Mouse (Mus musculus) cerebellum, adult 2 months (tissue): ENCODE measurements around the gene Gigyf2. TPM values are rescaled to one million over a fixed set of nuclear protein-coding genes. Genes with fewer than 3 reads are reported as not detected.
"Not testable (repeated sequence)": the region's sequence is repeated elsewhere in the genome, so short reads cannot be mapped to it uniquely, and the experiment has no call there.

Experiments used
- DNase-seq, 2 experiments: peaks; one replicate each; pipeline ENCODE4 v3.0.0; 2021
- H3K27ac ChIP-seq: fragments of 200-500 bp; 2 replicates; pipeline ENCODE4 v1.5.1; 2012; ENCODE audit warnings: low read length, control low read depth, inconsistent platforms; ENCODE audit not compliant: insufficient read depth
- H3K27me3 ChIP-seq: fragments of 200-500 bp; 2 replicates; pipeline ENCODE4 v1.6.1; 2012; ENCODE audit warnings: inconsistent platforms, mild to moderate bottlenecking, low read length, moderate library complexity; ENCODE audit not compliant: control insufficient read depth, insufficient read depth
- H3K4me1 ChIP-seq: fragments of 200-500 bp; 2 replicates; pipeline ENCODE4 v1.6.1; 2011; ENCODE audit warnings: low read length; ENCODE audit not compliant: control insufficient read depth, insufficient read depth
- H3K4me3 ChIP-seq: fragments of 200-500 bp; replicated peaks from 2 replicates; pipeline ENCODE3; 2011; ENCODE audit warnings: mild to moderate bottlenecking, low read depth, low read length, control low read depth; ENCODE audit not compliant: insufficient read depth
- CTCF ChIP-seq: fragments of 200-500 bp; IDR thresholded peaks from 2 replicates; pipeline ENCODE4 v1.5.1; 2011; ENCODE audit warnings: low read depth, mild to moderate bottlenecking, control low read depth, low read length, moderate library complexity, borderline replicate concordance; ENCODE audit not compliant: insufficient read depth
- POLR2A ChIP-seq: fragments of 200-500 bp; IDR thresholded peaks from 2 replicates; pipeline ENCODE4 v1.6.1; 2011; ENCODE audit warnings: low read length, control low read depth, borderline replicate concordance; ENCODE audit not compliant: insufficient read depth
- WGBS: fragments of 180-500 bp; shearing (Covaris S2); methylation state at CpG from one replicate; pipeline ENCODE4 v1.1.7; 2018; 5-methylcytosine and 5-hydroxymethylcytosine counted together
- polyA plus RNA-seq: library from polyadenylated mRNA; depleted of rRNA; stranded (reverse); fragments of >200 nt; gene quantifications from 2 replicates; pipeline ENCODE4 v1.2.3, GENCODE M21; 2012

Gigyf2 gene
- polyA plus RNA-seq, 1 experiment = 63.1 TPM

DNA sequence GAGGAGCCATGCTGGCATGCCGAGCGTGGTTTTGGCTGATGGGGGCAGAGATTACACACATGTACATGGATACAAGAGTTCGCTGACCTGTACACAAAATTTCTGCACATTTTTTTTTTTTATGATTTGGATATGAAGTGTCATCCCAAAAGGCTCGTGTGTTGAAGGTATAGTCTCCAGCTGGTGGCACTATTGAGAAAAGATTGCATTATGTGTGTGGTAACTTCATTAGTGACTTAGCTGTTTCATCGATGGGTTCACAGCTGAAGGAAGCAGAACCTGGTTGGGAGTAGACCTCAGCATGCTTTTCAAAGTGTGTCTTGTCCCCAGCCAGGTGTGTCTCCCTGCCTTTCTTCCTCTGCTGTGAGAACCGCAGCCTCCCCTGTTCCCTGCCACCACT lies 141.5 kb downstream of the Gigyf2 start:
- WGBS = 58% methylated on average over 6 of the region's 6 CpGs
- no peak overlapping the region for H3K4me3 ChIP-seq
- no peak for DNase-seq
- no peaks in the 10 kb centered on the region for H3K4me1 ChIP-seq
- H3K27ac ChIP-seq = no peak overlapping the region
- H3K27me3 ChIP-seq = no peaks in the 10 kb centered on the region
- TF ChIP-seq POLR2A (no peak), CTCF (peak; percentile 25; the same call in 1 of the 2 replicates)

DNA sequence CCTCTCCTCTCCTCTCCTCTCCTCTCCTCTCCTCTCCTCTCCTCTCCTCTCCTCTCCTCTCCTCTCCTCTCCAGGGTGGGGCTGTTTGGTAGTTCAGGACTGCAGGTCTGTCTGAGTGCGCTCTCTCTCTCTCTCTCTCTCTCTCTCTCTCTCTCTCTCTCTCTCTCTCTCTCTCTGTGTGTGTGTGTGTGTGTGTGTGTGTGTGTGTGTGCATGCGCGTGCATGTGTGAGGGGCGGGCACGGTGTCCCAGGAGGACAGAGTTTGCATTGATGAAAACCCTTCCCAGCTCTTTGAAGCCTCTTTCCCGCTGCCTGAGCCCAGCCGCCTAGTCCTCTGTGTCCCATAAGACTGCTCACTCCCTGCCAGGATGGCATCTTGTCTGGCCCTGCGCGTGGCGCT lies 143.2 kb downstream of the Gigyf2 start, which contains the start of gene Snorc:
Gene Snorc, plus strand, starts transcription at position 301 of the 400 bp plus-strand sequence.
- H3K4me3 ChIP-seq, H3K4me1 ChIP-seq, H3K27ac ChIP-seq, H3K27me3 ChIP-seq, DNase-seq: not testable (repeated sequence)
- 44% methylated on average over 9 of the region's 10 CpGs for WGBS

GRCm38 (mm10) chr1:87471914-87472313 lies 145.1 kb downstream of the Gigyf2 start:
- Histone ChIP-seq H3K4me1 (peaks cover 7% of the 10 kb centered on the region; the same call in 1 of the 2 replicates), H3K27me3 (no peaks in the 10 kb centered on the region), H3K27ac (no peak overlapping the region), H3K4me3 (no peak overlapping the region)
- DNase-seq = no peak
- no peak for TF ChIP-seq POLR2A
- no peak for TF ChIP-seq CTCF
- 87% methylated on average over 7 of the region's 7 CpGs for WGBS

DNA sequence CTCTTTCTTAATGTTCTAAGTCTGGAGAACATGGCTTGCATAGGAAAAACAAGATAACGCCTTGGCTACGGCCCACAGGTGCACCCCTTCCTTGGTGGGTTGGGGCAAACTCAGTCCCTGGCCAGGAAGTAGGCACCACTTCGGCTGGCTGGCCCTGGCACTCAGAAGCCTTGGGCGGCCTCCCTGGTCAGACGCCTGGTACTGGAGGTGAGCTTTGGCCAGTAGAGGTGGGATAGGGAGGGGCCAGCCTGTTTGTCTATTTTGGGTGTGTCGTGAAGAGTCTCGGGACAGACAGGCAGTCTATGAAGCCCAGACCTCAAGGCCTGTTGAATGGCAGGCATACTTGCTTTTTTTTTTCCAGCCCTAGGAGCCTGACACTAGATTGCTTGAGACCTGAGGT lies 145.8 kb downstream of the Gigyf2 start:
- Histone ChIP-seq H3K4me3 (no peak overlapping the region), H3K4me1 (peaks cover 7% of the 10 kb centered on the region; the same call in 1 of the 2 replicates), H3K27ac (no peak overlapping the region), H3K27me3 (no peaks in the 10 kb centered on the region)
- TF ChIP-seq POLR2A = no peak
- no peak for TF ChIP-seq CTCF
- DNase-seq = peak; percentile 51 to 63
- 89% methylated on average over 7 of the region's 7 CpGs for WGBS

GRCm38 (mm10) chr1:87475076-87475895 lies 148.5 kb downstream of the Gigyf2 start:
- DNase-seq = no peak
- Histone ChIP-seq H3K4me3 (peak overlapping the region; percentile 60), H3K4me1 (peaks cover 7% of the 10 kb centered on the region; the same call in 1 of the 2 replicates), H3K27me3 (no peaks in the 10 kb centered on the region), H3K27ac (no peak overlapping the region)
- WGBS = 5% methylated on average over 42 of the region's 42 CpGs
- TF ChIP-seq CTCF (no peak), POLR2A (no peak)

DNA sequence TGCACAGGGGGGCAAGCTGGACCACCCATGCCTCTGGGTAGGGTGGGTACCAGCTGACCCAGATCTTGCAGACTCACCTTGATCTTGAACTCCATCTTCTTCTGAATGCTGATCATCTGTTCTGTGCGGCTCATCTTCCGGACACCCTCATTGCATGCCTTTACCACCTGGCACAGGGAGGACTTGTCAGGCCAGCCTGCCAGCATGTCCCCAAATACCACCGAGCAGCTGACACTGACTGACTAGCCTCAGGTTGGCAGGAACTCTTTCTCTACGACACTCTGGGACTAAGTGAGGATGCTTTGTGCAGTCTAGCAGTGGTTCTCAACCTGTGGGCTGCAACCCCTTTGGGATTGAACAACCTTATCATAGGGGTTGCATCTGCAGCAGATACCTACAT lies 155.7 kb downstream of the Gigyf2 start:
- H3K27me3 ChIP-seq = no peaks in the 10 kb centered on the region
- H3K4me1 ChIP-seq = peaks cover 21% of the 10 kb centered on the region
- H3K4me3 ChIP-seq = no peak overlapping the region
- no peak for TF ChIP-seq CTCF
- TF ChIP-seq POLR2A = no peak
- DNase-seq = peak; percentile 62 to 82
- H3K27ac ChIP-seq = no peak overlapping the region
- WGBS = 17% methylated on average over 4 of the region's 4 CpGs

DNA sequence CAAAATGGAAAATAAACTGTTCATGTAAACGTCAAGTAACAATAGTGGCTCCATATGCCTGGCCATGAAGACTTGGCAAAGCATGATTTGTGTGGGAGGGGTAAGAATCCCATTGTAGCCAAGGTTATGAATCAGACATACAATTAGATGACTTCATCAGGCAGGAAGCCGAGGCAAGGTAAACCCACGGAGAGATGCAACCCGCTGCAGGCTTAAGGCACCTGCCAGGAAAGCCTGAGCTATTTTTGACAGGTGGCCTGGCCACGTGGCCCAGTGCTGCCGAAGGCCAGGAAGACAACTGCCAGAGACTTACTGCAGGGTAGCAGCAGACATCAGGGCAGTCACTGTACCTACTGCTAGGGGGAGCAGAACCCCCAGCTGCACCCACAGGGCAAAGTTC lies 159.6 kb downstream of the Gigyf2 start:
- TF ChIP-seq POLR2A (no peak), CTCF (no peak)
- H3K27ac ChIP-seq = no peak overlapping the region
- no peak overlapping the region for H3K4me3 ChIP-seq
- 4% methylated on average over 6 of the region's 6 CpGs for WGBS
- peaks cover 23% of the 10 kb centered on the region for H3K4me1 ChIP-seq
- H3K27me3 ChIP-seq = no peaks in the 10 kb centered on the region
- peak; percentile 91 to 98 for DNase-seq

- Histone ChIP-seq H3K27me3 (no peaks in the 10 kb centered on the region), H3K27ac (no peak overlapping the region), H3K4me1 (peaks cover 8% of the 10 kb centered on the region), H3K4me3 (no peak overlapping the region)
- 98% methylated on average over 3 of the region's 3 CpGs for WGBS
- TF ChIP-seq POLR2A (no peak), CTCF (no peak)
- no peak for DNase-seq
These were observed 165.5 kb downstream of the Gigyf2 start for GRCm38 (mm10) chr1:87492285-87492684.
